Mouse (Mus musculus) CH12.LX (cell line): ENCODE results near the gene Lrrc63. TPM values are rescaled to one million over a fixed set of nuclear protein-coding genes. Genes with fewer than 3 reads are reported as not detected.

Experiments used
- DNase-seq: peaks from one replicate; pipeline ENCODE4 v3.0.0-alpha.2; 2013; ENCODE audit errors: extremely low read depth
- H3K27ac ChIP-seq: 2 replicates; pipeline ENCODE4 v1.5.1; 2012; ENCODE audit warnings: low read depth, mild to moderate bottlenecking, control low read depth, moderate library complexity; ENCODE audit not compliant: insufficient read depth
- H3K27me3 ChIP-seq: replicated peaks from 2 replicates; pipeline ENCODE3; 2012; ENCODE audit warnings: inconsistent platforms
- H3K36me3 ChIP-seq, 2 experiments: replicated peaks in 1 of 2; 2 replicates each; pipeline versions ENCODE3 to v1.6.1; 2012; ENCODE audit warnings: inconsistent platforms in 1 of 2, low read length in 1 of 2, mild to moderate bottlenecking in 1 of 2, mixed read lengths in 1 of 2, moderate library complexity in 1 of 2; ENCODE audit not compliant: control insufficient read depth in 1 of 2, insufficient read depth in 1 of 2
- H3K4me1 ChIP-seq, 2 experiments: 2 replicates each; pipeline ENCODE4 v1.6.1; 2012; ENCODE audit warnings: inconsistent platforms in 1 of 2, moderate library complexity in 1 of 2; ENCODE audit not compliant: insufficient read depth in 2 of 2, control insufficient read depth in 1 of 2
- H3K4me2 ChIP-seq: 2 replicates; pipeline ENCODE4 v1.6.1; 2012; ENCODE audit warnings: low read depth, mild to moderate bottlenecking, control low read depth; ENCODE audit not compliant: poor library complexity, insufficient read depth, severe bottlenecking
- H3K4me3 ChIP-seq, 3 experiments: fragments of 150-350 bp in 1 of 3; sonication (generic) in 1 of 3; replicated peaks in 1 of 3; 2 replicates each; pipeline versions ENCODE3 to v1.5.1; 2011 to 2012; ENCODE audit warnings: low read depth in 2 of 3, low read length in 2 of 3, mild to moderate bottlenecking in 2 of 3, moderate library complexity in 2 of 3, control low read depth in 1 of 3, improper control_type of control experiment in 1 of 3, inconsistent platforms in 1 of 3, mixed read lengths in 1 of 3; ENCODE audit not compliant: poor library complexity in 1 of 3
- H3K79me2 ChIP-seq: replicated peaks from 2 replicates; pipeline ENCODE4 v1.6.1; 2012; ENCODE audit warnings: mild to moderate bottlenecking, moderate library complexity; ENCODE audit not compliant: control insufficient read depth, poor library complexity, insufficient read depth, severe bottlenecking; ENCODE audit errors: extremely low read depth
- H3K9ac ChIP-seq: 2 replicates; pipeline ENCODE4 v1.6.1; 2012; ENCODE audit warnings: low read depth, mild to moderate bottlenecking, control low read depth, moderate library complexity; ENCODE audit not compliant: insufficient read depth
- H3K9me3 ChIP-seq: replicated peaks from 2 replicates; pipeline ENCODE3; 2012; ENCODE audit warnings: low read length, inconsistent platforms, mixed read lengths
- BHLHE40 ChIP-seq: IDR thresholded peaks from 2 replicates; pipeline ENCODE4 v1.6.1; 2011; ENCODE audit warnings: mild to moderate bottlenecking, low read depth, low read length, improper control_type of control experiment
- CHD1 ChIP-seq: IDR thresholded peaks from 2 replicates; pipeline ENCODE4 v1.6.1; 2012; ENCODE audit warnings: low read depth, low read length, improper control_type of control experiment, inconsistent platforms
- CTCF ChIP-seq, 2 experiments: IDR thresholded peaks in 1 of 2; conservative IDR thresholded peaks in 1 of 2; 2 replicates each; pipeline ENCODE4 v1.5.1; 2011 to 2012; ENCODE audit warnings: low read depth in 2 of 2, low read length in 2 of 2, improper control_type of control experiment in 1 of 2, inconsistent platforms in 1 of 2, mild to moderate bottlenecking in 1 of 2, moderate library complexity in 1 of 2
- ELF1 ChIP-seq: IDR thresholded peaks from 2 replicates; pipeline ENCODE4 v1.6.1; 2014; ENCODE audit warnings: low read depth, mild to moderate bottlenecking, inconsistent platforms, low read length, improper control_type of control experiment
- EP300 ChIP-seq: IDR thresholded peaks from 2 replicates; pipeline ENCODE4 v1.6.1; 2011; ENCODE audit warnings: low read length, improper control_type of control experiment
- ETS1 ChIP-seq: conservative IDR thresholded peaks from 2 replicates; pipeline ENCODE4 v1.6.1; 2012; ENCODE audit warnings: low read depth, mild to moderate bottlenecking, inconsistent platforms, low read length, improper control_type of control experiment, moderate library complexity
- GABPA ChIP-seq: IDR thresholded peaks from 2 replicates; pipeline ENCODE4 v1.6.1; 2012; ENCODE audit warnings: low read depth, low read length, improper control_type of control experiment, inconsistent platforms; ENCODE audit not compliant: insufficient replicate concordance
- IRF4 ChIP-seq: IDR thresholded peaks from 2 replicates; pipeline ENCODE4 v1.6.1; 2014; ENCODE audit warnings: low read depth, mild to moderate bottlenecking, inconsistent platforms, low read length, improper control_type of control experiment
- KAT2A ChIP-seq: IDR thresholded peaks from 2 replicates; pipeline ENCODE4 v1.6.1; 2012; ENCODE audit warnings: low read length, improper control_type of control experiment, inconsistent platforms; ENCODE audit not compliant: insufficient replicate concordance
- MAX ChIP-seq: IDR thresholded peaks from 2 replicates; pipeline ENCODE4 v1.6.1; 2011; ENCODE audit warnings: low read length, improper control_type of control experiment
- MEF2A ChIP-seq: IDR thresholded peaks from 2 replicates; pipeline ENCODE4 v1.6.1; 2014; ENCODE audit warnings: low read depth, mild to moderate bottlenecking, inconsistent platforms, low read length, improper control_type of control experiment, borderline replicate concordance
- MXI1 ChIP-seq: IDR thresholded peaks from 2 replicates; pipeline ENCODE4 v1.6.1; 2011; ENCODE audit warnings: mild to moderate bottlenecking, low read depth, low read length, improper control_type of control experiment
- MYC ChIP-seq: IDR thresholded peaks from 2 replicates; pipeline ENCODE4 v1.6.1; 2011; ENCODE audit warnings: low read depth, mild to moderate bottlenecking, improper control_type of control experiment, low read length
- NELFE ChIP-seq: IDR thresholded peaks from 2 replicates; pipeline ENCODE4 v1.6.1; 2011; ENCODE audit warnings: low read depth, low read length, improper control_type of control experiment
- PAX5 ChIP-seq: IDR thresholded peaks from 2 replicates; pipeline ENCODE4 v1.6.1; 2012; ENCODE audit warnings: low read length, inconsistent platforms, mixed read lengths
- POLR2A ChIP-seq: IDR thresholded peaks from 2 replicates; pipeline ENCODE4 v1.6.1; 2011; ENCODE audit warnings: low read depth, mild to moderate bottlenecking, improper control_type of control experiment, low read length
- POLR2AphosphoS2 ChIP-seq: IDR thresholded peaks from 2 replicates; pipeline ENCODE4 v1.6.1; 2011; ENCODE audit warnings: low read depth, low read length, improper control_type of control experiment
- RAD21 ChIP-seq: IDR thresholded peaks from 2 replicates; pipeline ENCODE4 v1.6.1; 2011; ENCODE audit warnings: low read depth, mild to moderate bottlenecking, low read length, improper control_type of control experiment, moderate library complexity
- RCOR1 ChIP-seq: conservative IDR thresholded peaks from 2 replicates; pipeline ENCODE4 v1.6.1; 2012; ENCODE audit warnings: low read depth, mild to moderate bottlenecking, inconsistent platforms, low read length, improper control_type of control experiment
- SMC3 ChIP-seq: IDR thresholded peaks from 2 replicates; pipeline ENCODE4 v1.6.1; 2011; ENCODE audit warnings: low read depth, low read length, improper control_type of control experiment
- TBP ChIP-seq: conservative IDR thresholded peaks from 2 replicates; pipeline ENCODE4 v1.6.1; 2011; ENCODE audit warnings: low read depth, low read length, improper control_type of control experiment
- TCF12 ChIP-seq: IDR thresholded peaks from 2 replicates; pipeline ENCODE4 v1.6.1; 2014; ENCODE audit warnings: low read depth, mild to moderate bottlenecking, inconsistent platforms, low read length, improper control_type of control experiment
- UBTF ChIP-seq: IDR thresholded peaks from 2 replicates; pipeline ENCODE4 v1.6.1; 2012; ENCODE audit warnings: low read depth, mild to moderate bottlenecking, inconsistent platforms, low read length, improper control_type of control experiment, moderate library complexity
- USF1 ChIP-seq: IDR thresholded peaks from 2 replicates; pipeline ENCODE4 v1.6.1; 2014; ENCODE audit warnings: low read depth, mild to moderate bottlenecking, inconsistent platforms, low read length, improper control_type of control experiment
- ZKSCAN1 ChIP-seq: IDR thresholded peaks from 2 replicates; pipeline ENCODE4 v1.6.1; 2012; ENCODE audit warnings: low read depth, inconsistent platforms, low read length, improper control_type of control experiment, borderline replicate concordance
- ZMIZ1 ChIP-seq: IDR thresholded peaks from 2 replicates; pipeline ENCODE4 v1.6.1; 2012; ENCODE audit warnings: low read depth, mild to moderate bottlenecking, inconsistent platforms, low read length, improper control_type of control experiment
- ZNF384 ChIP-seq: IDR thresholded peaks from 2 replicates; pipeline ENCODE4 v1.6.1; 2012; ENCODE audit warnings: low read depth, low read length, improper control_type of control experiment, inconsistent platforms
- dilution Hi-C: fragments of 300-500 bp; cut with MboI; formaldehyde crosslinking; loops from 2 replicates; pipeline ENCODE4 v1.14.3; 2020; ENCODE audit warnings: low sequenced_read_pairs; ENCODE audit not compliant: extremely low pct_unique_long_range_greater_than_20kb, extremely low pct_ligation_motif_present
- in situ Hi-C: fragments of 300-500 bp; cut with MboI; formaldehyde crosslinking; loops from 3 replicates; pipeline ENCODE4 v1.14.3; 2019; ENCODE audit warnings: low sequenced_read_pairs, low pct_ligation_motif_present, low pct_unique_long_range_greater_than_20kb, mixed read lengths
- polyA plus RNA-seq: library from polyadenylated mRNA; unstranded; fragments of >175 nt; gene quantifications from 2 replicates; pipeline ENCODE4 v1.2.1, GENCODE M21; 2012; ENCODE audit warnings: low read depth; ENCODE audit not compliant: insufficient read length
- total RNA-seq, 2 experiments: library from RNA; depleted of rRNA; stranded (reverse); fragments of 300-350 nt in 1 of 2; fragments of >200 nt in 1 of 2; gene quantifications; 2 replicates each; pipeline ENCODE4 v1.2.3; 2012 to 2014

Lrrc63 gene
- total and polyA plus RNA-seq, 3 experiments, result not detected

DNA sequence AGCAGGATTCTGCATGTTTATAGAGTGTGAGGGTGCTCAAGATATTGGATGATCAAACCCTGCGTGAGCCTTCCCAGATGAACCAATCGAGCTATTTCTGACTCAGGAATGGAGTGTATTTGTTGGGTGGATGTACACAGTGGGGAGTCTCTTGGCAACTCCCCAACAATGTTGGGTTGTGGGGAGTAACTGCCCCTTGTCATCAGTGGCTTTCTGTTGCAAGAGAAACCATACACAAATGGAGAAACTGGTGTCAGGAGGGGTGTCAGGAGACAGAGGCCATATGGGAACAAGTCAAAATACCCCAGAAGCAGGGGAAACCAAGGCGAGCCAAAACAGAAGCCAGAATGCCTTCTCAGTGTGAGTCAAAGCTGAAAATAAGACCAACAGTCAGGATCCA lies 20.5 kb upstream of the Lrrc63 start:
- no peak overlapping the region for H3K27ac ChIP-seq
- TF ChIP-seq TBP (no peak), MEF2A (no peak), UBTF (no peak), ETS1 (no peak), NELFE (no peak), SMC3 (no peak), ELF1 (no peak), ZNF384 (no peak), USF1 (no peak), RAD21 (no peak), KAT2A (no peak), EP300 (no peak), CTCF (conservative IDR thresholded peaks at IDR 0.05 in 1 of 2, IDR thresholded peaks at IDR 0.05 in 1 of 2; ENCODE audit: low read depth in 2 of 2, low read length in 2 of 2) (no peak), ZKSCAN1 (no peak), MXI1 (no peak), MYC (no peak), POLR2A (no peak), POLR2AphosphoS2 (no peak), PAX5 (no peak)
- dilution Hi-C loops, result no loop called here
- peaks cover 6 to 23% of the 10 kb centered on the region in 2 experiments; a peak in 3 of 4 replicates for H3K4me1 ChIP-seq
- no peaks in the 10 kb centered on the region for H3K27me3 ChIP-seq
- no peak for DNase-seq
- no peak overlapping the region for H3K4me2 ChIP-seq
- H3K79me2 ChIP-seq, result no peaks in the 10 kb centered on the region
- H3K4me3 ChIP-seq, result no peak overlapping the region
- no peaks in the 10 kb centered on the region for H3K36me3 ChIP-seq
- no peak overlapping the region for H3K9ac ChIP-seq
- in situ Hi-C loops, result no loop called here
- no peaks in the 10 kb centered on the region for H3K9me3 ChIP-seq

DNA sequence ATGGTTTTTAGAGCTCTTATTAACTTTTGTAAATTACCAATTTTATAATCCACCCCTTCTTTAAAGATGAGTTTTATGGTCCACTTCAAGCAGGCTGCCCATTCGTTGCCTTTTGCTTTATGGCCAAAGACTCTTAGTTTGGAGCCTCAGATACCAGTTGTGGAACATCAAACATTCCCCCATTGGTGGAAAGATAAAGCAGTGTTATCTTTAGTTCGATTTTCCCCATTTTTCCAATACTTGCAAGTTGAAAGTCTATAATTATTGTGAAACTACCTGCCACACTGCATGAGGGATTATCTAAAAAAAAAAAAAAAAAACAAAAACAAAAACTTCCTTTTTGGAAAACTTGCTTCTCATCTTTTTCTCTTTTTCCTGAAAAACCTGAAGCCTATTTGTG lies 20.0 kb upstream of the Lrrc63 start:
- H3K27ac ChIP-seq, result no peak overlapping the region
- H3K79me2 ChIP-seq, result no peaks in the 10 kb centered on the region
- no peak overlapping the region for H3K4me3 ChIP-seq
- peaks cover 6 to 23% of the 10 kb centered on the region in 2 experiments; a peak in 3 of 4 replicates for H3K4me1 ChIP-seq
- no peaks in the 10 kb centered on the region for H3K36me3 ChIP-seq
- dilution Hi-C loops, result no loop called here
- no peak overlapping the region for H3K9ac ChIP-seq
- in situ Hi-C loops, result no loop called here
- no peaks in the 10 kb centered on the region for H3K9me3 ChIP-seq
- no peak for DNase-seq
- no peaks in the 10 kb centered on the region for H3K27me3 ChIP-seq
- no peak overlapping the region for H3K4me2 ChIP-seq
- TF ChIP-seq TCF12, result no peak
- TF ChIP-seq MAX, result no peak
- TF ChIP-seq ZKSCAN1, result no peak
- no peak for TF ChIP-seq MEF2A
- TF ChIP-seq NELFE, result no peak
- no peak for TF ChIP-seq CHD1
- TF ChIP-seq TBP, result no peak
- TF ChIP-seq GABPA, result no peak
- TF ChIP-seq ETS1, result no peak
- no peak for TF ChIP-seq BHLHE40
- TF ChIP-seq MXI1, result no peak
- no peak for TF ChIP-seq ZMIZ1
- TF ChIP-seq SMC3, result no peak
- TF ChIP-seq RCOR1, result no peak
- no peak for TF ChIP-seq MYC
- no peak for TF ChIP-seq IRF4
- no peak for TF ChIP-seq CTCF (conservative IDR thresholded peaks at IDR 0.05 in 1 of 2, IDR thresholded peaks at IDR 0.05 in 1 of 2; ENCODE audit: low read depth in 2 of 2, low read length in 2 of 2)
- no peak for TF ChIP-seq POLR2AphosphoS2
- TF ChIP-seq ELF1, result no peak
